7 mouse cellular contexts compared by ENCODE assay signal in the genomic region with DNA sequence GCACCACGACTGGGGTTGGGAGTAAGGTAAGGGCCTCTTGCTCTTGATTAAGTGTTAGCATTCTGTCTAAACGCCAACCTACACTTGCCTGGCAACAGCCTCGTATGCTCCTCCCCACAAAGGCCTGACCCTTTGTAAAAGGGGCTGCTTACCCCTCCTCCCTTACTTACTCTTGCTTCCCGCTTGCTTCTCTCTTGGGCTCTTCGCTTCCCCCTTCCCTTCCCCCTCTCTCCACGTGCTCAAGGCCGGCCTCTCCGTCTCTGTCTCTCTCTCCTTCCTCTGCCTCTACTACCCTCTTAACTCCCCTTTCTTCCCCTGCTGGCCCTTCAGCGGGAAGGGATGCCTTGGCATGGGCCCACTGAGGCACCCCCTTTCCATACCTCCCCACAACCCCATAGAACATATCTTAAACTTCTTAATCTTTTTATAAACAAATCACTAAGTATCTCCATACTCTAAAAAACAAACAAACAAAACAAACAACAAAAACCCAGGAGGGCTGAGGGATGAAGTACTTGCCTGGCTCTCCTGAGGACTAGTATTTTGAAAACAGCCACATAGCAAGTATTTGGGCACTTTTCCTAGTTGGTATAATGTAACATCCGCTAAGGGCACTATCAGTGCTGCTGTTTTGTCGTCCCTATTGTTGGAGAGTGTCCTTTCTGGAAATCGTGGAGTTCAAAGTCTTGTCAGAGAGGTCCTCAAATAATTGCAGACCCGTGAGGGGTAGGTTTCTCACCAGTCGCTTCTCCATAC. TPM values are rescaled to one million over a fixed set of nuclear protein-coding genes. Genes with fewer than 3 reads are reported as not detected.
DNase-seq lines count a peak whose midpoint lies in the region; ATAC-seq and TF ChIP-seq lines count a peak whose summit lies in the region.

No protein-coding gene starts in this region.

- no peak for TF ChIP-seq CTCF in E14TG2a.4 (conservative IDR thresholded peaks at IDR 0.05; ENCODE audit: low read length)

- peak overlapping the region; percentile 82 for H3K4me3 ChIP-seq in E14TG2a.4 (replicated peaks; ENCODE audit: low read length)
- peak overlapping the region; percentile 56 for H3K4me3 ChIP-seq in heart, embryonic 12.5 days
- peak overlapping the region; percentile 70 for H3K4me3 ChIP-seq in liver, embryonic 15.5 days (replicated peaks)

- ATAC-seq in heart, embryonic 12.5 days (ENCODE audit: insufficient number of reproducible peaks, low FRiP score): no peak
- no peak for ATAC-seq in liver, embryonic 15.5 days (ENCODE audit: insufficient read depth)

- peaks cover 12% of the 10 kb centered on the region for H3K36me3 ChIP-seq in E14TG2a.4 (ENCODE audit: insufficient read depth, low read length)
- no peaks in the 10 kb centered on the region for H3K36me3 ChIP-seq in heart, embryonic 12.5 days
- no peaks in the 10 kb centered on the region for H3K36me3 ChIP-seq in liver, embryonic 15.5 days (replicated peaks)
- H3K36me3 ChIP-seq in splenic B cell, adult 2 months (ENCODE audit: control insufficient read depth, insufficient read depth, low read length, poor library complexity, severe bottlenecking): peaks cover 7% of the 10 kb centered on the region; the same call in 1 of the 2 replicates

- H3K9ac ChIP-seq in heart, embryonic 12.5 days: peak overlapping the region; percentile 77
- H3K9ac ChIP-seq in liver, embryonic 15.5 days: peak overlapping the region; percentile 56; the same call in 1 of the 2 replicates

- peaks cover 80% of the 10 kb centered on the region for H3K4me1 ChIP-seq in E14TG2a.4 (replicated peaks; ENCODE audit: low read depth, low read length)
- H3K4me1 ChIP-seq in heart, embryonic 12.5 days (replicated peaks): peaks cover 19% of the 10 kb centered on the region
- H3K4me1 ChIP-seq in liver, embryonic 15.5 days (replicated peaks): peaks cover 24% of the 10 kb centered on the region

- H3K4me2 ChIP-seq in heart, embryonic 12.5 days: peak overlapping the region; percentile 81
- H3K4me2 ChIP-seq in liver, embryonic 15.5 days: peak overlapping the region; percentile 97

- no peak overlapping the region for H3K27ac ChIP-seq in heart, embryonic 12.5 days (ENCODE audit: poor library complexity, severe bottlenecking)
- no peak overlapping the region for H3K27ac ChIP-seq in liver, embryonic 15.5 days (replicated peaks)

- H3K9me3 ChIP-seq in E14TG2a.4 (ENCODE audit: low read length): no peaks in the 10 kb centered on the region
- H3K9me3 ChIP-seq in heart, embryonic 12.5 days (replicated peaks): no peaks in the 10 kb centered on the region
- no peaks in the 10 kb centered on the region for H3K9me3 ChIP-seq in liver, embryonic 15.5 days (replicated peaks)

- DNase-seq in Muller cell, postnatal 12 days (ENCODE audit: inconsistent ontology term): peak; percentile 47
- peak; percentile 36 for DNase-seq in splenic B cell, adult 2 months (ENCODE audit: low read depth, low spot score)
- no peak for DNase-seq in layer of hippocampus, adult 9-10 months (ENCODE audit: low spot score)
- no peak for DNase-seq in ovary, postnatal 14 days (ENCODE audit: low spot score)

- peaks cover 7% of the 10 kb centered on the region for H3K27me3 ChIP-seq in E14TG2a.4 (ENCODE audit: insufficient read depth, low read length)
- no peaks in the 10 kb centered on the region for H3K27me3 ChIP-seq in heart, embryonic 12.5 days (replicated peaks)
- H3K27me3 ChIP-seq in liver, embryonic 15.5 days: 0 out of 2 replicates have a peak, but pooled peaks cover 8% of the 10 kb centered on the region
- H3K27me3 ChIP-seq in splenic B cell, adult 2 months (ENCODE audit: control insufficient read depth, insufficient read depth, low read length, poor library complexity, severe bottlenecking): no peaks in the 10 kb centered on the region

- WGBS in heart, embryonic 12.5 days: 14% methylated on average over 14 of the region's 14 CpGs
- WGBS in liver, embryonic 15.5 days (ENCODE audit: insufficient replicate concordance): 14% methylated on average over 14 of the region's 14 CpGs

RNA-seq across cellular contexts. Expression of a gene that starts 1.3 kb away (rescaled TPM):
- 4.5 and 5.4 TPM in 2 replicates for polyA plus RNA-seq in heart, embryonic 12.5 days (2016; fragmentation: Nextera tagmentation; extraction: Ambion mirVana)
- 4.4 and 4.6 TPM in 2 replicates for polyA plus RNA-seq in liver, embryonic 15.5 days (2015; fragmentation: Nextera tagmentation; extraction: Ambion mirVana)

RNA-seq across cellular contexts. Expression of a gene that starts 46.0 kb away (rescaled TPM):
- polyA plus RNA-seq in heart, embryonic 12.5 days (2016; fragmentation: Nextera tagmentation; extraction: Ambion mirVana): 30.2 and 32.4 TPM in 2 replicates
- polyA plus RNA-seq in liver, embryonic 15.5 days (2015; fragmentation: Nextera tagmentation; extraction: Ambion mirVana): 9.2 and 9.3 TPM in 2 replicates

Comparison
In these comparisons a context has a peak if more than half of its experiments do, and no peak if none do; other contexts are left out.
1. DNase-seq: peak in Muller cell, postnatal 12 days (single experiment) and splenic B cell, adult 2 months (single experiment); none in layer of hippocampus, adult 9-10 months (single experiment) and ovary, postnatal 14 days (single experiment).
2. Peak in every context shown above with its lines, with median percentiles within 50 percentile points of each other: H3K4me3 ChIP-seq.